Mouse (Mus musculus): Measurements from ENCODE around the gene Plau. TPM values are rescaled to one million over a fixed set of nuclear protein-coding genes. Genes with fewer than 3 reads are reported as not detected.

Plau gene
- polyA plus RNA-seq (2015; fragmentation: Nextera tagmentation; extraction: Ambion mirVana) = 3.5 and 3.7 TPM in 2 replicates

GRCm38 (mm10) chr14:20836171-20836904 lies at the start of gene Plau:
TSS of gene Plau (plus strand) at chr14:20836660.
- DNase-seq (ENCODE audit: low spot score) = peak; percentile 42

DNA sequence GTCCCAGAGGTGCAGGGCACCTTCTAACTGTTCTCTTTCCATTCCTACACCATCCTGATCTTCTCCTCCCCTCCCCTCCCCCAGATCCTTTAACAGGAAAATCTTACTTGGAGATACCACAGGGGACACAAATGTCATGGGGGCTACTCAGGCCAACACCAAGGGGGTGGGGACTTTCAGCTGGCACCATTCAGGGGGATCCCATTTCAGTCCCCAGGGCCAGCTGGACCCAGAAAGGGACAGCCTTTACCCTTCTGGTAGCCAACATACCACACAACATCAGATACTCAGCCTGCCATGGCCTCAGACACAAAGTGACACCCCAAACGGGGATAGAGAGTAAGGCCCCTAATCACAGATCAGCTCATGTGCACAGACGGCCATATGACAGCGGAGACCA lies 48.3 kb upstream of the Plau start:
- DNase-seq (ENCODE audit: low spot score) = no peak

- DNase-seq (ENCODE audit: low spot score) = no peak
Measured at GRCm38 (mm10) chr14:20789593-20789992, 46.9 kb upstream of the Plau start.

DNA sequence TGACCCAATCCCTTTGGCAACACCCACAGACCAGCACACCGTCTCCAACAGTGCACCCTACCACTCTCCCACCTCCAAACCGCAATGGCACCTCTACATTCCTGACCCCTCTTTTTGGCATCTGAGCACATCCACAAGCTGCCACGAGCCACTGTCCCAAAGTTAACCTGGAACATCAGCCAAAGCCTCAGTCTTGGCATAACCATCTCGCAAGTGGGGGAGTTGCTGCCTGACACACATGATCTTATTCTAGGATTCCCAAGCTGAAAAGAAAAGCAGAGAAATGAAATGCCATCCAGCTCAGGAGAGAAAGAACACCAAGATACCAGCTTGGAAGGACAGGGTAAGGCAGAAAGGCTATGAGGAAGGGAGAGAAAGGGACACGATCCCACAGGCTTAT lies 46.0 kb upstream of the Plau start:
- DNase-seq (ENCODE audit: low spot score) = no peak

DNA sequence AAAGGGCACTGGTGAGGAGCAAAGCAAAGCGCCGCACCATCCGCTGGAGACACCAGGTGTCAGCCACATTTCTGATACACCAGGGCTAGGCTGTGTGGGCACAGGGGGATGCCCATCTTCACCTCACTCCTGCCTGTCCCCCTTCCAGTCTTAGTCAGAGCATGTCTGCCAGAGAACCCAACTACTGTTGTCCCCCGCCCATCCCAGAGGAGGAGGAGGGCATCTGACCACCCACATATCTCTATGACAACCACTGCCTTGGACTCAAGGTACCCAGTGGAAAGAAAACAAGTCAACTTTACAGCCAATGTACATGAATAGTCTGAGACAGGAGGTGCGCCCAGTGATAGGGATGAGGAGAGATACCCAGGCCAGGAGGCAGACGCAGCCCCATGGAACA lies 45.5 kb upstream of the Plau start:
- no peak for DNase-seq (ENCODE audit: low spot score)

- no peak for DNase-seq (ENCODE audit: low spot score)
Measured at GRCm38 (mm10) chr14:20791511-20792242, 44.8 kb upstream of the Plau start.

DNA sequence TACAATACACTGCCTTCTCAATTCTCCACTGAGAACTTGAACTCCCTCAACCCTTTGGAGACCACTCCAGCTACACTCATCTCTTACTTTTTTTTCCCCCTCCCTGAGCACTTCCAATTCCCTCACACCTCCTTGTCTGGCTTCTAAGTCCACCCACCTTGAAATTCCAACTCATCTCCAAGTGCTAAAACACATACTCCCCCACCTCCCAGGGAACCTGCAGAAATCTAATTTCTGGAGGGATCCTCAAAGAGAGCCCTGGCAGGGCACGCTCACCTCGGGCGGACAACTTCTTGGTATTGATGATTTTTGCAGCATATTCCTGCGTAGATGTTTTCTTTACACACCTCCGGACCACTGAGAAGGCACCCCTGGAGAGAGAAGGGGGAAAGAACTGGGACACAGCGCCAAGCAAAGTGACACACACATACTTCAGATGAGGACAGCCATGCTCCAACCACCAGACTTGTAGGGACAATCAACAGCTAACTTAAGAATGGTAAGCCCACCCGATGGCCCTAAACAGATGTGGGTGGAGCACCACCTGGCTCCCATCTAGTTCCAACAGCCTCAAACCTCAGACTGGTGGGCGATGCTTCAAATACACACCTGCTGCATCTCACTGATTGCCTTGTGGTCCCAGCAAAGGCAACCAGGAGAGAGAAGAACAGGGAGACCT lies 44.1 kb upstream of the Plau start:
- DNase-seq (ENCODE audit: low spot score) = peak; percentile 39

GRCm38 (mm10) chr14:20792922-20793757 lies 43.3 kb upstream of the Plau start:
- DNase-seq (ENCODE audit: low spot score) = peak; percentile 38

- peak; percentile 87 for DNase-seq (ENCODE audit: low spot score)
Measured at GRCm38 (mm10) chr14:20793758-20794531, 42.5 kb upstream of the Plau start, which contains the start of gene Camk2g. TSS of gene Camk2g (minus strand) at chr14:20794088.

GRCm38 (mm10) chr14:20794589-20794988 lies 41.9 kb upstream of the Plau start:
- no peak for DNase-seq (ENCODE audit: low spot score)

DNA sequence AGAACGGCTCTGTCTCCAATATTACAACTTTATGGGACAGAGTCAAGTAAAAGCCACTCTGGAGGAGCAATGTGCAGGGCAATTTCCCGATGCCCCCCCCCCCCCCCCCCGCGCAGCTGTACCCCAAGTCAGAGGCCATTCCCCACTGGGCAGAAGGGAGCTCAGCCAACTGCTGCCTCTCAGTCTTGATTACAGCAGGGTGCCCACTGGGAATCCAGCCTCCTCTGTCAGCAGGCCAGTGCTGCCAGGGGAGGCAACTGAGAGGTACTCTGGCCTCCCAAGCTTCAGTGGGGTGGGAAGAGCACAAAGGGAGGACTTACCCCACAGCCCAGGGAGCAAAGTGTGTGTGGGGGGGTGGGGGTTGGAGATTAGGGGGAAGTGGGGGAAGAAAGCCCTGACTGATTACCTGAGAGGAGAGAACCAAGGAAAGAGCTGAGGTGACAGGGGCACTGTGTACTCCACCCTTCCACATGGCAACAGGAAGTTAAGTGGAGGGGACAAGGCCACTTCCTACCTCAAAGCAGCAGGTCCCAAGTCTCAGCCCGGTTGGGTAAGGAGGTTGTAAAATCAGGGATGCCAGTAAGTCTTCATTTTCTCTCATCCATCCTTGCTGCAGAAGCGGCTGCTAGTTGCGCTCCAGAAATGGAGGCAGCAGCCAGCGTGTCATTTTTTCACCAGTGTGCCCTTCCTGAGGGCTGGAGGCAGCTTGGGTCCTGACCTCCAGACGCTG lies 40.9 kb upstream of the Plau start:
- peak; percentile 17 for DNase-seq (ENCODE audit: low spot score)

DNA sequence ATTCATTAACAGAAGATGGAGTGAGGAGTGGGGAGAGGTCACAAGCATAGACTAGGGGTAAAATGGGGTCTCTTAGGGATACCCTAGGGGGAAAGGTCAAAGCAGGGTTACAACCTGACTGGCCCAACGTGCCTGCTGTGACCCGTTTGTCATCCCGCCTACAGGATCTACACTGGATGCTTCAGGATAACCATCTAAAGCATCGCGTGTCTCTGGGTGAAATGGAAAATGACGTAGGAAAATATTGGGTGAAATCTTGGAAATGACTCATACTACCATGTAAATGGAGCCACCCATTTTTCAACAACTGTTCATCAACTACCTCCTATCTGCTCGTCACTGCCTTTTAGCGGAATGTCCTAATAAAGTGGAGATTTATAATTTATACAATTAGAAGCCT lies 40.3 kb upstream of the Plau start:
- DNase-seq (ENCODE audit: low spot score) = no peak

DNA sequence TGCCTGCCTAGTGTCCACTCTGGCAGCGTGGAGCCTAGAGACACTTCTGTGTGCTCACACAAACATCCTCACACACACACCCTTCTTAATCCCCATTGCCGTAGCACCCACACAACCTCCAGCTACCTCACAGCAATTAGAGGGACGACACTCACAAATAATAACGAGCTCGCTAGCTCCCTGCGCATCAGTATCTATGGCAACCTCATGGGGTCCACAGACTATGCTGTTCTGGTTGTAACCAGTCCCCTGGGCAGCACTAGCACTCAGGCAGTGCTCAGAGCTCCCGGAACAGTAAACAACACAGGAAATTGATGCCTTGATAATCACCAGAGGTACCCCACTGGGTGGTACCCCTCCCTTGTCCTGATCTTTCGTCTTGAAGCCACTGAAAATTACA lies 39.8 kb upstream of the Plau start:
- no peak for DNase-seq (ENCODE audit: low spot score)

DNA sequence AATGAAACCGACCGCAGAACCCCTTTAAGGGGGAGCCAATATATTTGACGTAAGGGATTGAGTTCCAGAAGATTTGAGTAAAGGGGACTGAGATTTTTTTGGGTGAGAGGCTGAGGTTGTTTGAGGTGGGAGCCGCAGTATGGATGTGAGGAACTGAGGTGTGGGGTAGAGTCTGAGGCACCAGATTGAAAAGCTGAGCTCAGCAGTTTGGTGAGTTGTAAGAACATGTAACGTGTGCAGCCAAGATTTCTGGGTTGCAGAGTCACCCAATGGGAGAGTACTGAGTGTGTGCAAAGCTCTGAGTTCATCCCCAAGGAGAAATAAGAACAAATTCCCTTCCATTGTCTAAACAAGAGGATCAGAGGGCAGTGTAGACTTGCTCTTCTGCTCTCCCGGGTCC lies 38.2 kb upstream of the Plau start:
- DNase-seq (ENCODE audit: low spot score) = no peak

GRCm38 (mm10) chr14:20798761-20799160 lies 37.7 kb upstream of the Plau start:
- DNase-seq (ENCODE audit: low spot score) = peak; percentile 87

DNA sequence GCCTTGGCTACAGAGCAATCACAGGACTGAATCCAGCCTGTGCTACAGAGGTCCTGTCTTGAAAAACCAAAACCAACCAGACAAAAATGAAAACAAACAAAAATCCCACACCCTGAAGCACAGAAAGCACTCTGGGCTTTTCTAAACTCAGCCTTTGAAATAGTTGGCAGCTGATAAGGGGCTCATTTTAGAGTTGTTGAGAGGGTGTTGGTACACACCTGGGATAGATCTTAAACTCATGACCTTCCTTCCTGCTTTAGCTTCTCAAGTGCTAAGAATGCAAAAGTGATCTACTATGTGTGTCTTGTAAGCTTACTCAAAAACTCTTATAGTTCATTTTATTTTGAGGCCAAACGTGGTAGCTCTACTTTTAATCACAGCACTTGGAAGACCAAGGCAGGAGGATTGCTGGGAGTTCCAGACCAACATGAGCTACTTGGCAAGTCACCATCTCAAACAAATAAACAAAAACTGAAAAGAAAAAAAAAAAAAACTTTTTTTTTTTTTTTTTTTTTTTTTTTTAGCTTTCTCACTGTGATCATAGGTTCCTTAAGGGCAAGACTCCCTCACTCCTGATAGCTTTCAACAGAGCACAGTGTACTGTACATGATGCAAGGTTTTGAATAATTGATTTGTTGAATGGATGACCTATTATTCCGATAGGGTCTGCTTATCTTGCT lies 33.4 kb upstream of the Plau start:
- no peak for DNase-seq (ENCODE audit: low spot score)

DNA sequence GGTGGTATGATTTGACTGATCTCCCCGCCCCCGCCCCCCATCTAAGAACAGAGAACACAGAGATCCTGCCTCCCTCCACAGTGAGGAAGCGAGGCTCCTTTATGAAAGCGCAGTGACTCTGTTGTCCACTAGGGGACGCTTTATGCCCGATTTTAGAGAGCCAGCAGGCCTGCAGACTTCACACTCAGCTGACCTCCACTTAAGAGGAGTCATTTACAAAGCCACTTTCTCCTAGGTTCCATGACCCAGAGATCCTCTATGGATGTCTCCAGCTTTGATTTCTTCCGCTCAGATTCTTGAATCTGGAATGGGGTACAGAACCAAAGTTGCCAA lies 32.9 kb upstream of the Plau start:
- DNase-seq (ENCODE audit: low spot score) = peak; percentile 80

- DNase-seq (ENCODE audit: low spot score) = no peak
Measured at GRCm38 (mm10) chr14:20804481-20804880, 32.0 kb upstream of the Plau start.

DNA sequence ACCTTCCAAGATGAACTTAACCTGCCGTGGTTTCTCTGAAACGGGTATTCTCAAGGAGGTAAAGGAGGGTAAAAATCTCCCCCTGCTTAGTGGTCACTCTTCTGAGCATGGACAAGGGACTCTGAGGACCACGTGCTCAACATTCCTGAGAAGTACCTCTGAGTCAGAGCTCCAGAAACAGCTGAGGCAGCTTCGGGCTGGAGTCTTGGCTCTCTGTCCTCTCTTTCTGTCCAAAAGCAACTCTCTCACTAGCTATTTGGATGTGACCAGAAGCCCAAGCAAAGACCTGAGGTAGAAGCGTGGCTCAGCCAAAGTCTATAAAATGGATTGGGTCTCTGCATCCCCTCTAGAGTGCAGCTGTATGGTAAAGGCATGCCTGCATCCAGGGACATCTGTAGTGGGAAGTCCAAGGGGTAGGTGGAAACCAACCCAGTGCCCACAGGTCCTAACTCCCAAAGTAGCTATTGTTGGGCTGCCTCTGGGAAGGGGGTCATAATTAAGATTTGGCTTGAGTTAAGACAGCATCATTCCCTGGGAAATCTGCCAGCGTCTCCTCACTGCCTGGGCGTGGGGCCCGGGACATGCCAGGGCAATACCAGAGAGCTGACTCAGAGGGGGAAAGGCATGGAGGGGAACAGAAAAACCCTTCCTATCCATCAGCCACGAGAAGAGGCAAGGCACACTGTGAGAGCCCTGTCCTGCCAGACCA lies 31.3 kb upstream of the Plau start:
- DNase-seq (ENCODE audit: low spot score) = no peak

Data from thymus, postnatal 0 days (tissue).